Comparison of ENCODE assay signal across 8 mouse cellular contexts in genomic region chr10:59538767-59539532, GRCm38 (mm10).
DNase-seq lines count a peak whose midpoint lies in the region; ATAC-seq and TF ChIP-seq lines count a peak whose summit lies in the region.

No protein-coding gene starts in this region.

- peak overlapping the region; percentile 65 for H3K27ac ChIP-seq in forebrain, embryonic 10.5 days
- H3K27ac ChIP-seq in limb, embryonic 13.5 days, result no peak overlapping the region; the same call in 1 of the 2 replicates

- H3K36me3 ChIP-seq in E14TG2a.4 (ENCODE audit: insufficient read depth, low read length), result no peaks in the 10 kb centered on the region
- no peaks in the 10 kb centered on the region for H3K36me3 ChIP-seq in forebrain, embryonic 10.5 days (replicated peaks)
- no peaks in the 10 kb centered on the region for H3K36me3 ChIP-seq in limb, embryonic 13.5 days

- TF ChIP-seq CTCF in E14TG2a.4 (conservative IDR thresholded peaks at IDR 0.05; ENCODE audit: low read length), result no peak

- peaks cover 40% of the 10 kb centered on the region for H3K4me1 ChIP-seq in E14TG2a.4 (replicated peaks; ENCODE audit: low read depth, low read length)
- H3K4me1 ChIP-seq in forebrain, embryonic 10.5 days, result peaks cover 31% of the 10 kb centered on the region
- H3K4me1 ChIP-seq in limb, embryonic 13.5 days, result peaks cover 46% of the 10 kb centered on the region

- H3K27me3 ChIP-seq in E14TG2a.4 (ENCODE audit: insufficient read depth, low read length), result no peaks in the 10 kb centered on the region
- H3K27me3 ChIP-seq in forebrain, embryonic 10.5 days (ENCODE audit: poor library complexity, severe bottlenecking), result peaks cover 11% of the 10 kb centered on the region
- H3K27me3 ChIP-seq in limb, embryonic 13.5 days, result no peaks in the 10 kb centered on the region

- no peaks in the 10 kb centered on the region for H3K9me3 ChIP-seq in E14TG2a.4 (ENCODE audit: low read length)
- H3K9me3 ChIP-seq in forebrain, embryonic 10.5 days, result no peaks in the 10 kb centered on the region
- H3K9me3 ChIP-seq in limb, embryonic 13.5 days, result 0 out of 2 replicates have a peak, but pooled peaks cover 3% of the 10 kb centered on the region

- peak overlapping the region; percentile 68 for H3K4me2 ChIP-seq in limb, embryonic 13.5 days (replicated peaks)

- no peak for DNase-seq in frontal cortex, postnatal 14 days (ENCODE audit: low spot score in 2 of 2)
- no peak for DNase-seq in forebrain, embryonic 10.5 days (ENCODE audit: extremely low spot score, low spot score)
- peak; percentile 30 for DNase-seq in retina, postnatal 1 day
- no peak for DNase-seq in cerebellum, postnatal 14 days
- DNase-seq in gastrocnemius, postnatal 36 days, result no peak

- peak overlapping the region; percentile 66 for H3K4me3 ChIP-seq in E14TG2a.4 (replicated peaks; ENCODE audit: low read length)
- H3K4me3 ChIP-seq in forebrain, embryonic 10.5 days, result peak overlapping the region; percentile 49
- H3K4me3 ChIP-seq in limb, embryonic 13.5 days, result peak overlapping the region; percentile 35

- WGBS in forebrain, embryonic 10.5 days, result 28% methylated on average over 17 of the region's 17 CpGs
- 31% methylated on average over 17 of the region's 17 CpGs for WGBS in limb, embryonic 13.5 days

- intact Hi-C loops in gastrocnemius, postnatal 36 days (cut with DNase I), result no loop called here

- ATAC-seq in frontal cortex, adult (ENCODE audit: low TSS enrichment), result peak; percentile 27; the same call in 1 of the 2 replicates
- no peak for ATAC-seq in limb, embryonic 13.5 days (ENCODE audit: low FRiP score, low read depth)

- H3K9ac ChIP-seq in limb, embryonic 13.5 days, result peak overlapping the region; percentile 57
